Mouse (Mus musculus): ENCODE results near the gene Slc26a8. TPM values are rescaled to one million over a fixed set of nuclear protein-coding genes. Genes with fewer than 3 reads are reported as not detected.

Gene Slc26a8
- polyA plus RNA-seq, 1 experiment: 0.08 TPM

- peak overlapping the region; percentile 92 for H3K4me3 ChIP-seq (replicated peaks)
- peaks cover 55% of the 10 kb centered on the region for H3K4me1 ChIP-seq (ENCODE audit: control insufficient read depth)
- TF ChIP-seq GATA1 (IDR thresholded peaks at IDR 0.05; ENCODE audit: low read length) (no peak), TAL1 (IDR thresholded peaks at IDR 0.05; ENCODE audit: low read length) (no peak)
- no peaks in the 10 kb centered on the region for H3K9me3 ChIP-seq (ENCODE audit: control insufficient read depth, low read length)
- H3K27me3 ChIP-seq (ENCODE audit: control insufficient read depth): no peaks in the 10 kb centered on the region; the same call in 1 of the 2 replicates
- H3K36me3 ChIP-seq (ENCODE audit: control insufficient read depth): peaks cover 27% of the 10 kb centered on the region
These were observed 68.4 kb downstream of the Slc26a8 start for GRCm38 (mm10) chr17:28621381-28622299.

- H3K27me3 ChIP-seq (ENCODE audit: control insufficient read depth): no peaks in the 10 kb centered on the region
- peaks cover 49% of the 10 kb centered on the region for H3K36me3 ChIP-seq (ENCODE audit: control insufficient read depth)
- peaks cover 72% of the 10 kb centered on the region for H3K4me1 ChIP-seq (ENCODE audit: control insufficient read depth)
- TF ChIP-seq TAL1 (IDR thresholded peaks at IDR 0.05; ENCODE audit: low read length): no peak
- TF ChIP-seq GATA1 (IDR thresholded peaks at IDR 0.05; ENCODE audit: low read length): no peak
- no peak overlapping the region for H3K4me3 ChIP-seq (replicated peaks)
- H3K9me3 ChIP-seq (ENCODE audit: control insufficient read depth, low read length): no peaks in the 10 kb centered on the region
These were observed 71.3 kb downstream of the Slc26a8 start for GRCm38 (mm10) chr17:28618775-28619174.

GRCm38 (mm10) chr17:28618124-28618523 is 71.9 kb downstream of the Slc26a8 start:
- Histone ChIP-seq H3K4me1 (ENCODE audit: control insufficient read depth) (peaks cover 75% of the 10 kb centered on the region), H3K9me3 (ENCODE audit: control insufficient read depth, low read length) (no peaks in the 10 kb centered on the region), H3K4me3 (replicated peaks) (no peak overlapping the region), H3K36me3 (ENCODE audit: control insufficient read depth) (peaks cover 52% of the 10 kb centered on the region), H3K27me3 (ENCODE audit: control insufficient read depth) (no peaks in the 10 kb centered on the region)
- TF ChIP-seq GATA1 (IDR thresholded peaks at IDR 0.05; ENCODE audit: low read length): no peak
- no peak for TF ChIP-seq TAL1 (IDR thresholded peaks at IDR 0.05; ENCODE audit: low read length)

- H3K4me3 ChIP-seq (replicated peaks): no peak overlapping the region
- no peak for TF ChIP-seq TAL1 (IDR thresholded peaks at IDR 0.05; ENCODE audit: low read length)
- TF ChIP-seq GATA1 (IDR thresholded peaks at IDR 0.05; ENCODE audit: low read length): no peak
- no peaks in the 10 kb centered on the region for H3K27me3 ChIP-seq (ENCODE audit: control insufficient read depth)
- H3K36me3 ChIP-seq (ENCODE audit: control insufficient read depth): peaks cover 52% of the 10 kb centered on the region
- H3K4me1 ChIP-seq (ENCODE audit: control insufficient read depth): peaks cover 76% of the 10 kb centered on the region
- no peaks in the 10 kb centered on the region for H3K9me3 ChIP-seq (ENCODE audit: control insufficient read depth, low read length)
These were observed 72.4 kb downstream of the Slc26a8 start for GRCm38 (mm10) chr17:28617636-28618035.

- TF ChIP-seq TAL1 (IDR thresholded peaks at IDR 0.05; ENCODE audit: low read length) (no peak), GATA1 (IDR thresholded peaks at IDR 0.05; ENCODE audit: low read length) (no peak)
- H3K27me3 ChIP-seq (ENCODE audit: control insufficient read depth): no peaks in the 10 kb centered on the region
- H3K9me3 ChIP-seq (ENCODE audit: control insufficient read depth, low read length): no peaks in the 10 kb centered on the region
- peaks cover 53% of the 10 kb centered on the region for H3K4me1 ChIP-seq (ENCODE audit: control insufficient read depth)
- H3K4me3 ChIP-seq (replicated peaks): no peak overlapping the region
- H3K36me3 ChIP-seq (ENCODE audit: control insufficient read depth): peaks cover 52% of the 10 kb centered on the region
These were observed 74.7 kb downstream of the Slc26a8 start for GRCm38 (mm10) chr17:28615332-28615731.

- no peak overlapping the region for H3K4me3 ChIP-seq (replicated peaks)
- H3K9me3 ChIP-seq (ENCODE audit: control insufficient read depth, low read length): no peaks in the 10 kb centered on the region
- peaks cover 34% of the 10 kb centered on the region for H3K4me1 ChIP-seq (ENCODE audit: control insufficient read depth)
- H3K27me3 ChIP-seq (ENCODE audit: control insufficient read depth): no peaks in the 10 kb centered on the region
- TF ChIP-seq TAL1 (IDR thresholded peaks at IDR 0.05; ENCODE audit: low read length) (no peak), GATA1 (IDR thresholded peaks at IDR 0.05; ENCODE audit: low read length) (no peak)
- peaks cover 43% of the 10 kb centered on the region for H3K36me3 ChIP-seq (ENCODE audit: control insufficient read depth)
These were observed 76.9 kb downstream of the Slc26a8 start for GRCm38 (mm10) chr17:28613096-28613495.

- Histone ChIP-seq H3K27me3 (ENCODE audit: control insufficient read depth) (no peaks in the 10 kb centered on the region), H3K4me1 (ENCODE audit: control insufficient read depth) (peaks cover 29% of the 10 kb centered on the region), H3K36me3 (ENCODE audit: control insufficient read depth) (peaks cover 45% of the 10 kb centered on the region), H3K4me3 (replicated peaks) (no peak overlapping the region), H3K9me3 (ENCODE audit: control insufficient read depth, low read length) (no peaks in the 10 kb centered on the region)
- TF ChIP-seq GATA1 (IDR thresholded peaks at IDR 0.05; ENCODE audit: low read length) (no peak), TAL1 (IDR thresholded peaks at IDR 0.05; ENCODE audit: low read length) (no peak)
These were observed 77.4 kb downstream of the Slc26a8 start for GRCm38 (mm10) chr17:28612603-28613002.

GRCm38 (mm10) chr17:28609543-28609942 is 80.5 kb downstream of the Slc26a8 start:
- Histone ChIP-seq H3K9me3 (ENCODE audit: control insufficient read depth, low read length) (no peaks in the 10 kb centered on the region), H3K27me3 (ENCODE audit: control insufficient read depth) (no peaks in the 10 kb centered on the region), H3K4me1 (ENCODE audit: control insufficient read depth) (peaks cover 12% of the 10 kb centered on the region), H3K4me3 (replicated peaks) (no peak overlapping the region), H3K36me3 (ENCODE audit: control insufficient read depth) (peaks cover 51% of the 10 kb centered on the region)
- TF ChIP-seq GATA1 (IDR thresholded peaks at IDR 0.05; ENCODE audit: low read length): no peak
- no peak for TF ChIP-seq TAL1 (IDR thresholded peaks at IDR 0.05; ENCODE audit: low read length)

- Histone ChIP-seq H3K36me3 (ENCODE audit: control insufficient read depth) (peaks cover 90% of the 10 kb centered on the region), H3K9me3 (ENCODE audit: control insufficient read depth, low read length) (no peaks in the 10 kb centered on the region), H3K4me1 (ENCODE audit: control insufficient read depth) (no peaks in the 10 kb centered on the region), H3K4me3 (replicated peaks) (no peak overlapping the region), H3K27me3 (ENCODE audit: control insufficient read depth) (no peaks in the 10 kb centered on the region)
- no peak for TF ChIP-seq GATA1 (IDR thresholded peaks at IDR 0.05; ENCODE audit: low read length)
- no peak for TF ChIP-seq TAL1 (IDR thresholded peaks at IDR 0.05; ENCODE audit: low read length)
These were observed 88.3 kb downstream of the Slc26a8 start for GRCm38 (mm10) chr17:28601557-28602250.

Data from erythroblast, embryonic 14.5 days (primary cell).